Mouse (Mus musculus): ENCODE results near the gene Unc119b.

GRCm38 (mm10) chr5:115181248-115181940 lies 46.6 kb upstream of the Unc119b start:
- TF ChIP-seq ZC3H11A (IDR thresholded peaks at IDR 0.05; ENCODE audit: borderline replicate concordance, low read depth, low read length) (no peak), HCFC1 (IDR thresholded peaks at IDR 0.05; ENCODE audit: borderline replicate concordance, insufficient read depth, low read length) (no peak), ZNF384 (IDR thresholded peaks at IDR 0.05; ENCODE audit: low read depth, low read length) (no peak), MAFK (IDR thresholded peaks at IDR 0.05; ENCODE audit: insufficient read depth, low read depth, low read length) (no peak), CHD2 (IDR thresholded peaks at IDR 0.05; ENCODE audit: low read depth, low read length) (no peak)
